Mouse (Mus musculus): ENCODE data around the gene Hist1h2ah.

GRCm38 (mm10) chr13:22021581-22021980, 13.8 kb downstream of the Hist1h2ah start:
- TF ChIP-seq CTCF (IDR thresholded peaks at IDR 0.05; ENCODE audit: low read depth) (no peak), EP300 (IDR thresholded peaks at IDR 0.05; ENCODE audit: low read depth) (no peak)

All from liver, embryonic 14.5 days (tissue).